9 mouse cellular contexts compared by ENCODE assay signal in the genomic region with DNA sequence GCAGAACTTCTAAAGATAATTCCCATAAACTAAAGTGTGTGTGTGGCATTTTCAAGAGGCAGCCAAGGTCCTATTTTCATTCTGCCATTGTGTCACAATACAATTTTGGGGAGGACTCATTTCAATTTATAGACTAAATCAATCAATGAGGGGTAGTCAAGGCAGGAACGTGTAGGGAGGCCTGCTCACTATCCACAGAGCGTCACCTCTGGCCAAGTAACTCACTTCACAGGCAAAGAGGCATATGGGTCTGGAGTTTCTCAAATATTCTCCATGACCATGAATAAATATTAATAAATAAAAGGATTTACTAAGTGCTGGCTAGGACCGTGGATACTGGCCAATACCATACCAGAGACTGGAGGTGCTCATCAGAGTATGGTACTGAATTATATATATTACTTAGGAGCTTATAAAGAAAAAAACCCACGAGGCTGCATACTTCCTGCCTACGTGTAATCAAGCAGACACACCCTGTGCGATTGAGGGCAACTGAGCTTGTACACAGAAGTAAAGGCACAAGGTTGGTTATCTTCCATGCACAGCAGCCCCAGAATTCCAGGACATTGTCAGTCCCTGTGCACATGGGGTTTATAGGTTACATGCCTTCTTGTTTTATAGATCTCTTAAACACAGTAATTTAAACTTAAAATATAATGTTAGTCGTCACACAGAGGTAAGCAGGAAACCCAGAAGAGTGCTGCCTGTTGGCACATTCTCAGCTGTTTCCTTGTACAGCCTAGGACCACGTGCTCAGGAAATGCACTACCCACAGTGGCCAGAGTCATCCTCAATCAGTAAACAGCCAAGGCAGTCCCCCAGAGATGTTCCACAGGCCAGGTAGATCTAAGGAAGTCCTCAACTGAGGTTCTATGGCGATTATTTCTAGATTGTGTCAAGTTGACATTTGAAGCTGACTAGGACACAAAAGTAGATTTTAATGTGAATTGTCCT.
DNase-seq lines count a peak whose midpoint lies in the region; ATAC-seq lines count a peak whose summit lies in the region.
"Had no signal": no experiment of that assay in that cellular context is flagged by ENCODE, and none has a peak within 500 bp of the region (broad histone marks: within the 10 kb centered on the region; RNA-seq: fewer than 3 reads in every experiment).

No protein-coding gene starts in this region.

- H3K4me2 ChIP-seq in kidney, embryonic 15.5 days = no peak overlapping the region
- no peak overlapping the region for H3K4me2 ChIP-seq in hindbrain, embryonic 16.5 days (ENCODE audit: low read length)
- H3K4me2 ChIP-seq: midbrain, embryonic 12.5 days had no signal

- H3K27me3 ChIP-seq in kidney, embryonic 15.5 days = no peaks in the 10 kb centered on the region
- no peaks in the 10 kb centered on the region for H3K27me3 ChIP-seq in hindbrain, embryonic 16.5 days (replicated peaks; ENCODE audit: control insufficient read depth, insufficient read depth, low read length)
- H3K27me3 ChIP-seq: midbrain, embryonic 12.5 days had no signal

- no peak for DNase-seq in kidney, adult 8-10 months
- peak; percentile 55 for DNase-seq in thymus, postnatal 25 days
- DNase-seq in cerebellum, adult 9-10 months = no peak
- no peak for DNase-seq in kidney, adult 9 months

- no peaks in the 10 kb centered on the region; the same call in 1 of the 2 replicates for H3K36me3 ChIP-seq in kidney, embryonic 15.5 days
- 0 out of 2 replicates have a peak, but pooled peaks cover 2% of the 10 kb centered on the region for H3K36me3 ChIP-seq in hindbrain, embryonic 16.5 days (ENCODE audit: control insufficient read depth, insufficient read depth, low read length)

- no peak overlapping the region for H3K27ac ChIP-seq in kidney, embryonic 15.5 days
- no peak overlapping the region for H3K27ac ChIP-seq in hindbrain, embryonic 16.5 days (ENCODE audit: low read depth, low read length)
- H3K27ac ChIP-seq: midbrain, embryonic 12.5 days had no signal

- 76% methylated on average over 9 of the region's 9 CpGs for WGBS in kidney, embryonic 15.5 days
- 87% methylated on average over 9 of the region's 9 CpGs for WGBS in hindbrain, embryonic 16.5 days

- H3K4me3 ChIP-seq in kidney, embryonic 15.5 days (replicated peaks) = no peak overlapping the region
- H3K4me3 ChIP-seq in hindbrain, embryonic 16.5 days (ENCODE audit: low read length) = no peak overlapping the region
- H3K4me3 ChIP-seq: midbrain, embryonic 12.5 days had no signal

- H3K9ac ChIP-seq in kidney, embryonic 15.5 days = no peak overlapping the region
- H3K9ac ChIP-seq in hindbrain, embryonic 16.5 days (ENCODE audit: low read depth, low read length) = no peak overlapping the region
- H3K9ac ChIP-seq: midbrain, embryonic 12.5 days had no signal

- H3K4me1 ChIP-seq in kidney, embryonic 15.5 days = peaks cover 10% of the 10 kb centered on the region; the same call in 1 of the 2 replicates
- peaks cover 7% of the 10 kb centered on the region for H3K4me1 ChIP-seq in hindbrain, embryonic 16.5 days (ENCODE audit: control insufficient read depth, insufficient read depth, low read depth, low read length)

- H3K9me3 ChIP-seq in kidney, embryonic 15.5 days (replicated peaks) = no peaks in the 10 kb centered on the region
- no peaks in the 10 kb centered on the region for H3K9me3 ChIP-seq in hindbrain, embryonic 16.5 days (ENCODE audit: control insufficient read depth, low read length)
- H3K9me3 ChIP-seq: midbrain, embryonic 12.5 days had no signal

- ATAC-seq in kidney, embryonic 15.5 days (replicated peaks; ENCODE audit: low FRiP score) = 0 out of 2 replicates have a peak, but pooled peaks have one; percentile 73
- peak; percentile 65 to 77 for ATAC-seq in hematopoietic stem cell, adult 5-6 weeks (replicated peaks in 1 of 2; ENCODE audit: insufficient read depth in 1 of 2, low FRiP score in 2 of 2, low TSS enrichment in 1 of 2, low read depth in 1 of 2, poor library complexity in 2 of 2, severe bottlenecking in 2 of 2)
- peak; percentile 97 for ATAC-seq in megakaryocyte-erythroid progenitor cell, adult 5-6 weeks (replicated peaks; ENCODE audit: low FRiP score, low TSS enrichment, poor library complexity, severe bottlenecking)
- no peak for ATAC-seq in hindbrain, embryonic 16.5 days
